Mouse (Mus musculus): ENCODE data around the gene Cnga3. TPM values are rescaled to one million over a fixed set of nuclear protein-coding genes. Genes with fewer than 3 reads are reported as not detected.

Cnga3 gene
- polyA plus RNA-seq, 1 experiment from 2014 or later, result not detected

GRCm38 (mm10) chr1:37218386-37218785, 4.2 kb downstream of the Cnga3 start:
- WGBS (ENCODE audit: insufficient replicate concordance), result 7% methylated on average over 14 of the region's 14 CpGs
- H3K27ac ChIP-seq (ENCODE audit: low read length), result no peak overlapping the region
- no peaks in the 10 kb centered on the region for H3K27me3 ChIP-seq (ENCODE audit: control insufficient read depth, insufficient read depth, low read depth, low read length)
- no peak overlapping the region for H3K4me2 ChIP-seq (ENCODE audit: low read depth, low read length)
- H3K4me3 ChIP-seq (ENCODE audit: low read depth, low read length), result no peak overlapping the region
- no peak overlapping the region for H3K9ac ChIP-seq (ENCODE audit: low read depth, low read length)
- no peaks in the 10 kb centered on the region for H3K4me1 ChIP-seq (ENCODE audit: control insufficient read depth, low read depth, low read length)
- no peaks in the 10 kb centered on the region for H3K9me3 ChIP-seq (replicated peaks; ENCODE audit: control insufficient read depth, low read length)
- no peak for ATAC-seq (ENCODE audit: low read depth)
- H3K36me3 ChIP-seq (ENCODE audit: control insufficient read depth, insufficient read depth), result no peaks in the 10 kb centered on the region

GRCm38 (mm10) chr1:37219593-37219992, 5.4 kb downstream of the Cnga3 start:
- Histone ChIP-seq H3K36me3 (ENCODE audit: control insufficient read depth, insufficient read depth) (no peaks in the 10 kb centered on the region), H3K4me1 (ENCODE audit: control insufficient read depth, low read depth, low read length) (no peaks in the 10 kb centered on the region), H3K4me3 (ENCODE audit: low read depth, low read length) (no peak overlapping the region), H3K27me3 (ENCODE audit: control insufficient read depth, insufficient read depth, low read depth, low read length) (no peaks in the 10 kb centered on the region), H3K9me3 (replicated peaks; ENCODE audit: control insufficient read depth, low read length) (no peaks in the 10 kb centered on the region), H3K27ac (ENCODE audit: low read length) (no peak overlapping the region), H3K4me2 (ENCODE audit: low read depth, low read length) (no peak overlapping the region), H3K9ac (ENCODE audit: low read depth, low read length) (no peak overlapping the region)
- WGBS (ENCODE audit: insufficient replicate concordance), result 62% methylated on average over 5 of the region's 5 CpGs
- ATAC-seq (ENCODE audit: low read depth), result no peak

GRCm38 (mm10) chr1:37220134-37220907, 6.1 kb downstream of the Cnga3 start:
- Histone ChIP-seq H3K4me2 (ENCODE audit: low read depth, low read length) (no peak overlapping the region), H3K4me1 (ENCODE audit: control insufficient read depth, low read depth, low read length) (no peaks in the 10 kb centered on the region), H3K9ac (ENCODE audit: low read depth, low read length) (no peak overlapping the region), H3K27me3 (ENCODE audit: control insufficient read depth, insufficient read depth, low read depth, low read length) (no peaks in the 10 kb centered on the region), H3K9me3 (replicated peaks; ENCODE audit: control insufficient read depth, low read length) (no peaks in the 10 kb centered on the region), H3K27ac (ENCODE audit: low read length) (no peak overlapping the region), H3K4me3 (ENCODE audit: low read depth, low read length) (no peak overlapping the region), H3K36me3 (ENCODE audit: control insufficient read depth, insufficient read depth) (no peaks in the 10 kb centered on the region)
- WGBS (ENCODE audit: insufficient replicate concordance), result 43% methylated on average over 6 of the region's 6 CpGs
- no peak for ATAC-seq (ENCODE audit: low read depth)

GRCm38 (mm10) chr1:37222002-37222401, 7.8 kb downstream of the Cnga3 start:
- Histone ChIP-seq H3K4me3 (ENCODE audit: low read depth, low read length) (no peak overlapping the region), H3K36me3 (ENCODE audit: control insufficient read depth, insufficient read depth) (no peaks in the 10 kb centered on the region), H3K9ac (ENCODE audit: low read depth, low read length) (no peak overlapping the region), H3K4me2 (ENCODE audit: low read depth, low read length) (no peak overlapping the region), H3K4me1 (ENCODE audit: control insufficient read depth, low read depth, low read length) (no peaks in the 10 kb centered on the region), H3K9me3 (replicated peaks; ENCODE audit: control insufficient read depth, low read length) (no peaks in the 10 kb centered on the region), H3K27me3 (ENCODE audit: control insufficient read depth, insufficient read depth, low read depth, low read length) (no peaks in the 10 kb centered on the region), H3K27ac (ENCODE audit: low read length) (no peak overlapping the region)
- no peak for ATAC-seq (ENCODE audit: low read depth)
- 44% methylated on average over 7 of the region's 7 CpGs for WGBS (ENCODE audit: insufficient replicate concordance)

GRCm38 (mm10) chr1:37230404-37230803, 16.2 kb downstream of the Cnga3 start:
- 49% methylated on average over 6 of the region's 6 CpGs for WGBS (ENCODE audit: insufficient replicate concordance)
- Histone ChIP-seq H3K4me2 (ENCODE audit: low read depth, low read length) (no peak overlapping the region), H3K9ac (ENCODE audit: low read depth, low read length) (no peak overlapping the region), H3K36me3 (ENCODE audit: control insufficient read depth, insufficient read depth) (no peaks in the 10 kb centered on the region), H3K27ac (ENCODE audit: low read length) (no peak overlapping the region), H3K27me3 (ENCODE audit: control insufficient read depth, insufficient read depth, low read depth, low read length) (no peaks in the 10 kb centered on the region), H3K4me1 (ENCODE audit: control insufficient read depth, low read depth, low read length) (no peaks in the 10 kb centered on the region), H3K9me3 (replicated peaks; ENCODE audit: control insufficient read depth, low read length) (no peaks in the 10 kb centered on the region), H3K4me3 (ENCODE audit: low read depth, low read length) (no peak overlapping the region)
- no peak for ATAC-seq (ENCODE audit: low read depth)

- WGBS (ENCODE audit: insufficient replicate concordance), result 59% methylated on average over 6 of the region's 6 CpGs
- H3K4me3 ChIP-seq (ENCODE audit: low read depth, low read length), result no peak overlapping the region
Measured at GRCm38 (mm10) chr1:37231295-37231701, 17.1 kb downstream of the Cnga3 start.

GRCm38 (mm10) chr1:37239045-37239635, 24.9 kb downstream of the Cnga3 start:
- Histone ChIP-seq H3K9me3 (replicated peaks; ENCODE audit: control insufficient read depth, low read length) (no peaks in the 10 kb centered on the region), H3K4me3 (ENCODE audit: low read depth, low read length) (no peak overlapping the region), H3K4me1 (ENCODE audit: control insufficient read depth, low read depth, low read length) (no peaks in the 10 kb centered on the region), H3K27ac (ENCODE audit: low read length) (no peak overlapping the region), H3K4me2 (ENCODE audit: low read depth, low read length) (no peak overlapping the region), H3K9ac (ENCODE audit: low read depth, low read length) (no peak overlapping the region), H3K27me3 (ENCODE audit: control insufficient read depth, insufficient read depth, low read depth, low read length) (no peaks in the 10 kb centered on the region), H3K36me3 (ENCODE audit: control insufficient read depth, insufficient read depth) (no peaks in the 10 kb centered on the region)
- no peak for ATAC-seq (ENCODE audit: low read depth)
- 56% methylated on average over 10 of the region's 10 CpGs for WGBS (ENCODE audit: insufficient replicate concordance)

More at GRCm38 (mm10) chr1:37231295-37231701, 17.1 kb downstream of the Cnga3 start:
- no peaks in the 10 kb centered on the region for H3K36me3 ChIP-seq (ENCODE audit: control insufficient read depth, insufficient read depth)
- H3K27me3 ChIP-seq (ENCODE audit: control insufficient read depth, insufficient read depth, low read depth, low read length), result no peaks in the 10 kb centered on the region
- no peak for ATAC-seq (ENCODE audit: low read depth)
- no peaks in the 10 kb centered on the region for H3K9me3 ChIP-seq (replicated peaks; ENCODE audit: control insufficient read depth, low read length)
- H3K9ac ChIP-seq (ENCODE audit: low read depth, low read length), result no peak overlapping the region
- no peaks in the 10 kb centered on the region for H3K4me1 ChIP-seq (ENCODE audit: control insufficient read depth, low read depth, low read length)
- no peak overlapping the region for H3K27ac ChIP-seq (ENCODE audit: low read length)
- no peak overlapping the region for H3K4me2 ChIP-seq (ENCODE audit: low read depth, low read length)

GRCm38 (mm10) chr1:37242253-37242652, 28.0 kb downstream of the Cnga3 start:
- WGBS (ENCODE audit: insufficient replicate concordance), result 37% methylated on average over 8 of the region's 8 CpGs
- ATAC-seq (ENCODE audit: low read depth), result no peak
- H3K9ac ChIP-seq (ENCODE audit: low read depth, low read length), result no peak overlapping the region
- no peaks in the 10 kb centered on the region for H3K36me3 ChIP-seq (ENCODE audit: control insufficient read depth, insufficient read depth)
- H3K27me3 ChIP-seq (ENCODE audit: control insufficient read depth, insufficient read depth, low read depth, low read length), result no peaks in the 10 kb centered on the region
- H3K4me2 ChIP-seq (ENCODE audit: low read depth, low read length), result no peak overlapping the region
- no peak overlapping the region for H3K27ac ChIP-seq (ENCODE audit: low read length)
- no peaks in the 10 kb centered on the region for H3K4me1 ChIP-seq (ENCODE audit: control insufficient read depth, low read depth, low read length)
- no peaks in the 10 kb centered on the region for H3K9me3 ChIP-seq (replicated peaks; ENCODE audit: control insufficient read depth, low read length)
- H3K4me3 ChIP-seq (ENCODE audit: low read depth, low read length), result no peak overlapping the region

- Histone ChIP-seq H3K4me3 (ENCODE audit: low read depth, low read length) (no peak overlapping the region), H3K9ac (ENCODE audit: low read depth, low read length) (no peak overlapping the region), H3K27ac (ENCODE audit: low read length) (no peak overlapping the region), H3K4me1 (ENCODE audit: control insufficient read depth, low read depth, low read length) (no peaks in the 10 kb centered on the region), H3K36me3 (ENCODE audit: control insufficient read depth, insufficient read depth) (no peaks in the 10 kb centered on the region), H3K27me3 (ENCODE audit: control insufficient read depth, insufficient read depth, low read depth, low read length) (no peaks in the 10 kb centered on the region), H3K9me3 (replicated peaks; ENCODE audit: control insufficient read depth, low read length) (no peaks in the 10 kb centered on the region), H3K4me2 (ENCODE audit: low read depth, low read length) (no peak overlapping the region)
- no peak for ATAC-seq (ENCODE audit: low read depth)
- WGBS (ENCODE audit: insufficient replicate concordance), result 57% methylated on average over 2 of the region's 2 CpGs
Measured at GRCm38 (mm10) chr1:37246476-37246875, 32.2 kb downstream of the Cnga3 start.
